Comparison of ENCODE assay signal across 11 mouse cellular contexts in genomic region chr14:7960616-7961015, GRCm38 (mm10). TPM values are rescaled to one million over a fixed set of nuclear protein-coding genes. Genes with fewer than 3 reads are reported as not detected.
DNase-seq lines count a peak whose midpoint lies in the region; ATAC-seq and TF ChIP-seq lines count a peak whose summit lies in the region.
"Had no signal": no experiment of that assay in that cellular context is flagged by ENCODE, and none has a peak within 500 bp of the region (broad histone marks: within the 10 kb centered on the region; RNA-seq: fewer than 3 reads in every experiment).

No protein-coding gene starts in this region.

- H3K27me3 ChIP-seq in kidney, adult 2 months (replicated peaks; ENCODE audit: control insufficient read depth, insufficient read depth, low read length), result no peaks in the 10 kb centered on the region
- no peaks in the 10 kb centered on the region for H3K27me3 ChIP-seq in neural tube, embryonic 12.5 days (replicated peaks)
- H3K27me3 ChIP-seq: heart, embryonic 13.5 days; Patski had no signal

- WGBS in kidney, adult 2 months, result 68% methylated on average over 11 of the region's 11 CpGs
- 55% methylated on average over 11 of the region's 11 CpGs for WGBS in neural tube, embryonic 12.5 days

- no peaks in the 10 kb centered on the region for H3K4me1 ChIP-seq in kidney, adult 2 months (ENCODE audit: control insufficient read depth, insufficient read depth, low read length)
- H3K4me1 ChIP-seq in embryonic fibroblast, embryonic 13.5 days (ENCODE audit: control insufficient read depth, insufficient read depth, low read length), result peaks cover 16% of the 10 kb centered on the region
- H3K4me1 ChIP-seq in neural tube, embryonic 12.5 days, result no peaks in the 10 kb centered on the region

- H3K4me2 ChIP-seq in neural tube, embryonic 12.5 days (replicated peaks), result no peak overlapping the region
- H3K4me2 ChIP-seq: heart, embryonic 13.5 days had no signal

- no peak overlapping the region for H3K9ac ChIP-seq in neural tube, embryonic 12.5 days
- H3K9ac ChIP-seq: heart, embryonic 13.5 days had no signal

- no peak overlapping the region for H3K4me3 ChIP-seq in kidney, adult 2 months (ENCODE audit: insufficient read depth, low read depth, low read length)
- no peak overlapping the region for H3K4me3 ChIP-seq in embryonic fibroblast, embryonic 13.5 days (ENCODE audit: insufficient read depth, low read length)
- H3K4me3 ChIP-seq in layer of hippocampus, adult 2 months, result no peak overlapping the region
- no peak overlapping the region for H3K4me3 ChIP-seq in neural tube, embryonic 12.5 days
- H3K4me3 ChIP-seq: heart, embryonic 13.5 days; myocyte had no signal

- H3K27ac ChIP-seq in kidney, adult 2 months (ENCODE audit: insufficient read depth, low read depth, low read length), result no peak overlapping the region
- H3K27ac ChIP-seq in embryonic fibroblast, embryonic 13.5 days (ENCODE audit: insufficient read depth, low read length), result no peak overlapping the region
- H3K27ac ChIP-seq in layer of hippocampus, adult 2 months, result no peak overlapping the region
- H3K27ac ChIP-seq in neural tube, embryonic 12.5 days, result no peak overlapping the region
- H3K27ac ChIP-seq: heart, embryonic 13.5 days had no signal

- H3K9me3 ChIP-seq in neural tube, embryonic 12.5 days, result no peaks in the 10 kb centered on the region
- H3K9me3 ChIP-seq: heart, embryonic 13.5 days had no signal

- H3K36me3 ChIP-seq in kidney, adult 2 months (ENCODE audit: control insufficient read depth, insufficient read depth, low read length), result no peaks in the 10 kb centered on the region
- H3K36me3 ChIP-seq in neural tube, embryonic 12.5 days, result no peaks in the 10 kb centered on the region
- H3K36me3 ChIP-seq: heart, embryonic 13.5 days had no signal

- TF ChIP-seq POLR2A in kidney, adult 2 months (IDR thresholded peaks at IDR 0.05; ENCODE audit: low read depth, low read length), result no peak
- no peak for TF ChIP-seq POLR2A in embryonic fibroblast, embryonic 13.5 days (IDR thresholded peaks at IDR 0.05; ENCODE audit: low read depth, low read length)

- ATAC-seq in neural tube, embryonic 12.5 days (ENCODE audit: low FRiP score, low read depth), result peak; percentile 30; the same call in 1 of the 2 replicates
- ATAC-seq: Patski had no signal

- DNase-seq in kidney, adult 2 months, result no peak
- no peak for DNase-seq in kidney, adult 9 months
- DNase-seq in ZHBTc4 (ENCODE audit: low read depth, low spot score), result peak; percentile 81
- DNase-seq in layer of hippocampus, adult 2 months (ENCODE audit: low spot score in 2 of 2), result peak; percentile 48 to 53
- DNase-seq in natural killer cell, adult 2 months (ENCODE audit: low spot score in 2 of 2), result no peak
- no peak for DNase-seq in thymus, postnatal 36 days

- TF ChIP-seq CTCF in kidney, adult 2 months (conservative IDR thresholded peaks at IDR 0.05; ENCODE audit: insufficient read depth, insufficient read length, low read depth, low read length), result peak; percentile 46; the same call in 1 of the 2 replicates
- peak; percentile 48; the same call in 1 of the 2 replicates for TF ChIP-seq CTCF in embryonic fibroblast, embryonic 13.5 days (IDR thresholded peaks at IDR 0.05; ENCODE audit: borderline replicate concordance, insufficient read depth, low read length)
- peak; percentile 81 for TF ChIP-seq CTCF in layer of hippocampus, adult 2 months (conservative IDR thresholded peaks at IDR 0.05)

RNA-seq across cellular contexts. Expression of gene Gm45521, which starts 3.5 kb away (rescaled TPM):
- polyA plus RNA-seq in kidney, adult 2 months (2012; rRNA removed), result not detected in 2 replicates
- not detected in 2 replicates for polyA plus RNA-seq in embryonic fibroblast, embryonic 13.5 days (2011; ENCODE audit: insufficient read length, low read depth, missing spikeins)
- not detected for total RNA-seq in layer of hippocampus, adult 2 months (2021)
- polyA plus RNA-seq in neural tube, embryonic 12.5 days (2016; fragmentation: Nextera tagmentation; extraction: Ambion mirVana), result not detected in 2 replicates
- polyA plus RNA-seq: heart, embryonic 13.5 days; myocyte; Patski had no signal

RNA-seq across cellular contexts. Expression of gene Dnase1l3, which starts 33.8 kb away (rescaled TPM):
- polyA plus RNA-seq in kidney, adult 2 months (2012; rRNA removed), result 0.37 and 3.0 TPM in 2 replicates
- not detected in 2 replicates for polyA plus RNA-seq in embryonic fibroblast, embryonic 13.5 days (2011; ENCODE audit: insufficient read length, low read depth, missing spikeins)
- not detected for total RNA-seq in layer of hippocampus, adult 2 months (2021)
- 0.04 and 0.15 TPM in 2 replicates for polyA plus RNA-seq in neural tube, embryonic 12.5 days (2016; fragmentation: Nextera tagmentation; extraction: Ambion mirVana)

RNA-seq across cellular contexts. Expression of gene Abhd6, which starts 42.1 kb away (rescaled TPM):
- 37.4 and 38.9 TPM in 2 replicates for polyA plus RNA-seq in kidney, adult 2 months (2012; rRNA removed)
- 4.7 and 6.4 TPM in 2 replicates for polyA plus RNA-seq in embryonic fibroblast, embryonic 13.5 days (2011; ENCODE audit: insufficient read length, low read depth, missing spikeins)
- total RNA-seq in layer of hippocampus, adult 2 months (2021), result 10 to 100 TPM; 77.1 to 78.0 TPM
- 20.0 and 20.1 TPM in 2 replicates for polyA plus RNA-seq in neural tube, embryonic 12.5 days (2016; fragmentation: Nextera tagmentation; extraction: Ambion mirVana)

Comparison
In these comparisons a context has a peak if more than half of its experiments do, and no peak if none do; other contexts are left out.
1. DNase-seq: peak in ZHBTc4 (single experiment) and layer of hippocampus, adult 2 months (2 of 2); none in kidney, adult 2 months (single experiment), kidney, adult 9 months (single experiment), natural killer cell, adult 2 months (0 of 2) and thymus, postnatal 36 days (0 of 2).
2. Peak in every context shown above with its lines, with median percentiles within 50 percentile points of each other: CTCF ChIP-seq.